Mouse (Mus musculus) layer of hippocampus, postnatal 36 days (tissue): Measurements from ENCODE around the gene Syngr1. TPM values are rescaled to one million over a fixed set of nuclear protein-coding genes. Genes with fewer than 3 reads are reported as not detected.

Experiments used
- DNase-seq, 2 experiments: peaks; one replicate each; pipeline ENCODE4 v3.0.0; 2022
- microRNA-seq, 2 experiments: library from miRNA; unstranded; fragments of <30 nt; microRNA quantifications; one replicate each; pipeline ENCODE4 v1.2.0; 2021
- total RNA-seq, 2 experiments: library from RNA; stranded (reverse); gene quantifications; 2 replicates each; pipeline ENCODE4 v1.2.3; 2021

Syngr1 gene
- total RNA-seq, 2 experiments from 2014 or later, result 341 to 377 TPM

GRCm38 (mm10) chr15:80148565-80148964 is 57.4 kb downstream of the Syngr1 start:
- no peak for DNase-seq

DNA sequence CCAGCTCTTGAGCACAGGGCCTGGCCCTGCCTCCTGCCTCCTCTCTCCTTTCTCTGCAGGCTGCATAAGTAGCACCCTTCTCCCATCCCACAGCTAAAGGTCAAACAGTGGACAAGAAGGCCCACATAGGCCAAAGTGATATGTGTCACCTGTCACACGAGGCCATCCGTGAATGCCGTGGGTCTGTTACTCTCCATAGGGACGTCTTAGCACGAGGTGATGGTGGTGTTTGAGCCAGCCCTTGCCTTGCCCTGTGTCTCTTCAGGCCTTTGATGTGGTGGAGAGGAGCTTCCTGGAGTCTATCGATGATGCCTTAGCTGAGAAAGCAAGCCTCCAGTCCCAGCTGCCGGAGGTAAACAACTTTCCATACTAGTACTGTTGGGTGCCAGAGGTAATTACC is 58.4 kb downstream of the Syngr1 start:
- DNase-seq, result no peak

DNA sequence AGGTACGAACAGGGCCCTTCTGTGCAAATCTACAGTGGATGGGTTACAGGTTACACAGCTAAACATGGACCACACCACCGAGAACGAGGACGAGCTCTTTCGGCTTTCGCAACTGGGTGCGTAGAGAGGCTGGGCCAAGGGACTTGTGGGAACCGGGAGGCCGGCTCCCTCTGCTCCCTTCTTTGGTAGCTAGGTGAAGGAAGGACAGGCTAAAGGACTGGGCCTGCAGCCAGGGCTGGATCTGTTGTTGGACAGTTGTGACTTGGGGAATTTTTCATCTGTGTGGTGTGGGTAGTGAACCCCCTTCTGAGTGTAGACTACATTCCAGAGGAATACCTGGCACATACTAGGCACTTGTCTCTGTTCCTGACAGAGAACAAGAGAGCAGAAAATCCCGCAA is 61.5 kb downstream of the Syngr1 start:
- DNase-seq, result no peak

DNA sequence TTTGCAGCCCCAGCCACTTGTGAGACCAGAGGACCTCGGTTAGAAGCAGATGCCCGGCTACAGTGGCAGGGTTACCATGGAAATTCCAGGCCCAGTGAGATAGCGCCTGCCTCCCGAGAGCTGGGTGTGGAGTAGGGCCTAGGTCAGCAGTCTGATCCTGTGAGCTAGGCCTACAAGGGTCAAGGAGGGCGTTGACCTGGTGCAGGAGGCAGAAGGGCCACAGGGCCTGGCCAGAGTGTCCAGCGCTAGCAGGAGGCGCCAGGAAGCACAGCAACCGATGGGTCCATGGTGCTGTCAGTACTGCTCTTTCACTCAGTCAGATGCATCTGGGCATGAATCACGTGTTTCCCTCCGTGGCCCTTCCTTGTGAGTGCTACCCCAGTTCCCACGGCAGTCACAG is 62.6 kb downstream of the Syngr1 start:
- no peak for DNase-seq

GRCm38 (mm10) chr15:80155707-80156106 is 64.6 kb downstream of the Syngr1 start:
- no peak for DNase-seq

- DNase-seq, result no peak
These were observed 66.2 kb downstream of the Syngr1 start for GRCm38 (mm10) chr15:80157197-80157943.

GRCm38 (mm10) chr15:80158001-80158706 is 67.0 kb downstream of the Syngr1 start:
- DNase-seq, result no peak

DNA sequence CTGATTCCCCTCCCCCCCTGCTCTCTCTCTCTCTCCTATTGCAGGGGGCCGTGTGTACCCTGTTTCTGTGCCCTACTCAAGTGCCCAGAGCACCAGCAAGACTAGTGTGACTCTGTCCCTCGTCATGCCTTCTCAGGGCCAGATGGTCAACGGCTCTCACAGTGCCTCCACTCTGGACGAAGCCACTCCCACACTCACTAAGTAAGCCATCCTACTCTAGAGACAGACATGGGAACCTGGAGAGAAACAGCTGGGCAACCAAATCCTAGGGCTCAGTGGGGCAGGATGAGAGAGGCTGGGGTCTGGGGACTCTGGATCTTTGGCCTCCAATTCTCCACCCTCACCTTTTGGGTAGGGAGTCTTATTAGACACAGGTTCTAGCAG is 67.6 kb downstream of the Syngr1 start:
- no peak for DNase-seq

- no peak for DNase-seq
These were observed 68.3 kb downstream of the Syngr1 start for GRCm38 (mm10) chr15:80159286-80159901.

- no peak for DNase-seq
These were observed 69.1 kb downstream of the Syngr1 start for GRCm38 (mm10) chr15:80160223-80160622.

DNA sequence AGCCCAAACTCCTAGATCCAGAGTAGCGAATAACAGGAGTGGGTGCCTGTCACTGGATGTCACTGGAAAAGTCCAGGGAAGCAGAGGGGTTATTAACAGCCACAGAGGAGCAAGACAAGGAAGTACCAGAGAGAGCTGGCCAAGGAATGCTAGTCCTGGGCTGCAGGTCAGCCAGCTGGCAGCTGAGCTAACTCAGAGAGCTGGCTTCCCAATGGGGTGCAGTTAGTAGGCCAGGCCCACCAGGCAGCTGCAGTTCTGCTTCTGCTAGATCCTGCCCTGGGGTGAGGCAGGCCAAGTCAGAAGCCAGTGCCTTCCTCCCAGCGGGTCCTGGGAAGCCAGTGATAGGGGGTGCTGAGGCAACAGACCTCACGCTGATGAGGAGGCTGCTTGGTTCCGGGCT is 69.6 kb downstream of the Syngr1 start:
- no peak for DNase-seq

DNA sequence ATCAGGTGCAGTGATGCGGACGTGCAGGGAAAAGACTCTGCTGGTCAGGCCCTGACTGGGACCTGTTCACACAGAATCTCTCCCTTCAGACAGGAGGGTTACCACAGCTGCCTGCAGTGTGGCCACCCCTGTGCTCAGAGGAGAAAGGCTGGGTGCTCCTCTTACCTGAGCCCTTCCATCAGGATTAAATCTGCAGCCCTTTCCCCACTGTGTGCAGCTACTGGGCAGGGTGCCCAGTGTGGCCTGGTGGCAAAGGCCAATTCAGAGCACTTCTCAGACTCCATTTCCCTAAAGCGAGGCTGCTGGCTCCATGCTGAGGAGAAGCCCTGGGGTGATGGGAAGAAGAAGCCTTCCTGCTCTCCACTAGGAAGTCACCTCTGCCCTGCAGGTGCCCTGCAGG is 70.1 kb downstream of the Syngr1 start:
- DNase-seq, result no peak

- no peak for DNase-seq
These were observed 71.3 kb downstream of the Syngr1 start for GRCm38 (mm10) chr15:80162401-80162964.

DNA sequence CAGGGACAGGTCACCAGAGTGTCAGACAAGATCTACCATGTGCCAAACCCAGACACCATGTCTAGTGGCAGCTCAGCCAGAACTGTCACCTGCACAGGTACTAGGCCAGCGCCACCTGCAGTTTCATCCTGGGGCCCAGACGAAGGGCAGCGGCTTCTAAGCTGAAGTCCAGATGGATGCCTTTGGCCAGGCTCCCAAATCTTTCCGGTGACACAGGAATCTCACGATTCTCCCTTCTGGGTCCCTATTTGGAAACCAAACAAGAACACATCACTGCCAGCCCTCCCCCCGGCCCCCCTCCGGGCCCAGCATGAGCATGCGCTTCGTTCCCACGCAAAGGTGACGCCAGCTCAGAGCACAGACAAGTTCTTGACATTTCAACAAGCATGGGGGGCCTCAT is 72.1 kb downstream of the Syngr1 start:
- peak; percentile 47 to 66 for DNase-seq

DNA sequence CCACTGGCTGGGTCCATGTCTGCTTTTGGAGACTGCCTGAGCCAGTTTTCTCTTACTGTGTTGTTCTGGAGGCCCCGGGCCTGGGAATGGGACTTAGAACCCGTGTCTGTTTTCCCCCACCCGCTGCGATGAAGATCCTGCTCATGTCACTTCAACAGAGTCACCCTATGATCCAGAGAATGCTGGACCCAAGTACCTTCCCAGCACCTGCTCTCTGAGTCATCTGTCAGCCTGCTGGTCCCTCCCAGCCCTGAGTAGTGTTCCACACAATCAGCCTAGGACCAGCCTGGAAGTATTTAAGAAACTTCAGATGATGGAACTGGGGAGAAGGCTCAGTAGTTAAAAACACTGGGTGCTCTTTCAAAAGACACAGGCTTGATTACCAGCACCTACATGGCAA is 72.6 kb downstream of the Syngr1 start:
- no peak for DNase-seq

- DNase-seq, result no peak
These were observed 74.3 kb downstream of the Syngr1 start for GRCm38 (mm10) chr15:80165396-80165795.

Small RNA genes within 50 kb of the gene (microRNA-seq; reads per million reads assigned to microRNA genes)
- 60.9 to 223 reads per million in 2 experiments for gene Snord43

Other genes with a start within 250 kb of the Syngr1 start
- 1 to 10 TPM; 3.9 to 6.7 TPM for gene Apobec3, start 199.7 kb upstream of the Syngr1 start, total RNA-seq
- gene Cbx7, start 120.2 kb upstream of the Syngr1 start, total RNA-seq, result 10 to 100 TPM; 40.4 to 44.8 TPM
- gene Pdgfb, start 76.4 kb upstream of the Syngr1 start, total RNA-seq, result 10 to 100 TPM; 27.3 to 27.6 TPM
- 100 to 1,000 TPM; 497 to 547 TPM for gene Rpl3, start 534 bp downstream of the Syngr1 start, total RNA-seq
- 10 to 100 TPM; 23.9 to 24.0 TPM for gene Tab1, start 41.8 kb downstream of the Syngr1 start, total RNA-seq
- 100 to 1,000 TPM; 109 to 112 TPM for gene Mgat3, start 82.4 kb downstream of the Syngr1 start, total RNA-seq
- 10 to 100 TPM; 30.8 to 32.4 TPM for gene Mief1, start 142.7 kb downstream of the Syngr1 start, total RNA-seq
- gene AC140267.1, start 144.5 kb downstream of the Syngr1 start, total RNA-seq, result 10 to 100 TPM; 12.5 to 21.9 TPM
- gene Atf4, start 163.8 kb downstream of the Syngr1 start, total RNA-seq, result 10 to 100 TPM; 94.7 to 95.9 TPM
- 10 to 100 TPM; 35.8 to 37.5 TPM for gene Rps19bp1, start 173.0 kb downstream of the Syngr1 start, total RNA-seq
- gene Cacna1i, start 195.9 kb downstream of the Syngr1 start, total RNA-seq, result 10 to 100 TPM; 43.0 to 43.8 TPM